Mouse (Mus musculus): ENCODE data around the gene Vcan. TPM values are rescaled to one million over a fixed set of nuclear protein-coding genes. Genes with fewer than 3 reads are reported as not detected.

Vcan gene
- polyA plus RNA-seq, 1 experiment: 304 TPM

GRCm38 (mm10) chr13:89735111-89735510 is 7.2 kb downstream of the Vcan start:
- no peak overlapping the region for H3K27ac ChIP-seq (ENCODE audit: insufficient read depth, low read length)
- no peaks in the 10 kb centered on the region for H3K4me1 ChIP-seq (ENCODE audit: control insufficient read depth, insufficient read depth, low read length)
- TF ChIP-seq POLR2A (IDR thresholded peaks at IDR 0.05; ENCODE audit: low read depth, low read length): no peak
- H3K4me3 ChIP-seq (ENCODE audit: insufficient read depth, low read length): no peak overlapping the region

- no peak overlapping the region for H3K27ac ChIP-seq (ENCODE audit: insufficient read depth, low read length)
- H3K4me1 ChIP-seq (ENCODE audit: control insufficient read depth, insufficient read depth, low read length): no peaks in the 10 kb centered on the region
- no peak for TF ChIP-seq POLR2A (IDR thresholded peaks at IDR 0.05; ENCODE audit: low read depth, low read length)
- no peak for TF ChIP-seq CTCF (IDR thresholded peaks at IDR 0.05; ENCODE audit: borderline replicate concordance, insufficient read depth, low read length)
- no peak overlapping the region for H3K4me3 ChIP-seq (ENCODE audit: insufficient read depth, low read length)
These were observed 15.8 kb downstream of the Vcan start for GRCm38 (mm10) chr13:89726492-89726891.

GRCm38 (mm10) chr13:89720497-89720896 is 21.8 kb downstream of the Vcan start:
- no peak overlapping the region for H3K27ac ChIP-seq (ENCODE audit: insufficient read depth, low read length)
- H3K4me3 ChIP-seq (ENCODE audit: insufficient read depth, low read length): no peak overlapping the region
- TF ChIP-seq CTCF (IDR thresholded peaks at IDR 0.05; ENCODE audit: borderline replicate concordance, insufficient read depth, low read length) (no peak), POLR2A (IDR thresholded peaks at IDR 0.05; ENCODE audit: low read depth, low read length) (no peak)
- no peaks in the 10 kb centered on the region for H3K4me1 ChIP-seq (ENCODE audit: control insufficient read depth, insufficient read depth, low read length)

DNA sequence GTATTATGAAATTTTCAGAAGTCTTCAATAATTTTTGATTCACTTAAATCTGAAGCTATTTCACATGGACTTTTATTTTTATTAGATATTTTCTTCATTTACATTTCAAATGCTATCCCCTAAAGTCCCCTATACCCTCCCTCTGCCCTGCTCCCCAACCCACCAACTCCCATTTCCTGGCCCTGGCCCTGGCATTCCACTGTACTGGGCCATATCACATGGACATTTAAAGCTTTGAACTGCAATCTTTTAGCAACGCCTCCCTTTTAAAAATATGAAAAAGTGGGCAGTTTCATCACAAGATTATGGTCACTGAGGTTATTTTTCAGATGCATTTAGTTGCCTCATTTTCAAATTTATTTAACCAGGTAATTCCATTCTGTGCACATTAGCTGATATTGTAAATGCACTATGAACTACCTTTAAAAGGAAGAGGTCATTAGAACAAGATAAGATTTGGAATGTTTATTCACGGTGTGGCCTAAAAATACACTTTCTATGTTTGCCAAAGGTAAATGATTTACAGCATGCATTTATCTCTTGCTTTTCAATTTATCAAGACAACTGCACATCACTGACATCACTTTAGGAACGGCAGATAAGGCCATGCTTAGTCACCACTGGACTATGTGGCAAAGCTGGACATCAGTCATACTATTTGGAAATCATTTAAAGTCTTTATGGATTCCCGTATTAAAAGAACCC is 32.7 kb downstream of the Vcan start:
- Histone ChIP-seq H3K27ac (ENCODE audit: insufficient read depth, low read length) (no peak overlapping the region), H3K4me1 (ENCODE audit: control insufficient read depth, insufficient read depth, low read length) (no peaks in the 10 kb centered on the region), H3K4me3 (ENCODE audit: insufficient read depth, low read length) (no peak overlapping the region)
- no peak for TF ChIP-seq POLR2A (IDR thresholded peaks at IDR 0.05; ENCODE audit: low read depth, low read length)
- no peak for TF ChIP-seq CTCF (IDR thresholded peaks at IDR 0.05; ENCODE audit: borderline replicate concordance, insufficient read depth, low read length)

GRCm38 (mm10) chr13:89708151-89708927 is 34.0 kb downstream of the Vcan start:
- no peak for TF ChIP-seq POLR2A (IDR thresholded peaks at IDR 0.05; ENCODE audit: low read depth, low read length)
- TF ChIP-seq CTCF (IDR thresholded peaks at IDR 0.05; ENCODE audit: borderline replicate concordance, insufficient read depth, low read length): no peak
- no peaks in the 10 kb centered on the region for H3K4me1 ChIP-seq (ENCODE audit: control insufficient read depth, insufficient read depth, low read length)

DNA sequence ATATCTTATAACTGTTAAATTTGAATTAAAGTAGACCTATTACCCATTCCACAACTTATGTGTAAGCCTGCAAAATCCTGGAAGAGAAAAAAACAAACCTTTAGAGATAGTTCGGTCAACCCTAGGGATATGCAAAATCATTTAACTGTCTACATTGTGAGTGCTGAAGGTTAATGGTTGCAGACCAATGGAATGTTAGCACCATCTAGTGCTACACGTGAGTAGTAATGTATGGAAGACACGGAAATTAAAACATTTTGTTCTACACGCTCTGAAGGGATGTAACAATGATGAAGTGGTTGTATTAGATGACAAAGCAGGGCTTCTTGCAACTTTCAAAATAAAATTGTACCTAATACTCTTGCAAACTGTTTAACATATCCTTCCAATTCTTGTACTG is 39.9 kb downstream of the Vcan start:
- no peak overlapping the region for H3K27ac ChIP-seq (ENCODE audit: insufficient read depth, low read length)
- no peak overlapping the region for H3K4me3 ChIP-seq (ENCODE audit: insufficient read depth, low read length)
- H3K4me1 ChIP-seq (ENCODE audit: control insufficient read depth, insufficient read depth, low read length): no peaks in the 10 kb centered on the region
- TF ChIP-seq POLR2A (IDR thresholded peaks at IDR 0.05; ENCODE audit: low read depth, low read length) (no peak), CTCF (IDR thresholded peaks at IDR 0.05; ENCODE audit: borderline replicate concordance, insufficient read depth, low read length) (no peak)

More at GRCm38 (mm10) chr13:89708151-89708927, 34.0 kb downstream of the Vcan start:
- no peak overlapping the region for H3K27ac ChIP-seq (ENCODE audit: insufficient read depth, low read length)
- H3K4me3 ChIP-seq (ENCODE audit: insufficient read depth, low read length): no peak overlapping the region

- H3K4me1 ChIP-seq (ENCODE audit: control insufficient read depth, insufficient read depth, low read length): no peaks in the 10 kb centered on the region
- H3K27ac ChIP-seq (ENCODE audit: insufficient read depth, low read length): no peak overlapping the region
- H3K4me3 ChIP-seq (ENCODE audit: insufficient read depth, low read length): no peak overlapping the region
- TF ChIP-seq CTCF (IDR thresholded peaks at IDR 0.05; ENCODE audit: borderline replicate concordance, insufficient read depth, low read length): no peak
- TF ChIP-seq POLR2A (IDR thresholded peaks at IDR 0.05; ENCODE audit: low read depth, low read length): no peak
These were observed 42.2 kb downstream of the Vcan start for GRCm38 (mm10) chr13:89699998-89700555.

DNA sequence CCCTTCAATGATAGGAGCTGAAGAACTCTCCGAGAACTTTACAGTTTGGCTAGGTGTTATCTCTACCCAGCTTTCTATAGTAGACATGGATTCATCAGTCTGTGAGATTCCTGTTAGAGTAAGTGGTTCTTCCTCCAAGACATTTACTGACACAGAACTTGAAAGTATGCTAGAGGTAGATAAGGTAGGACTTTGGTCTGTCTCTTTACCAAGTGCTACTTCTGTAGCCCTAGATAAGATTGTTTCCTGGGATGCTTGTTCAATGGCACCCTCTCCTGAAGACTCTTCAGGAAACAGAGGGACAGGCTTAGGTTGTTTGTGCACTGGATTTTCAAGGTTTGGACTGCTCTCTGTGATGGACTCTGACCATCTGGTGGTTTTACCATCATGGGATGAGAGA is 49.7 kb downstream of the Vcan start:
- TF ChIP-seq POLR2A (IDR thresholded peaks at IDR 0.05; ENCODE audit: low read depth, low read length) (no peak), CTCF (IDR thresholded peaks at IDR 0.05; ENCODE audit: borderline replicate concordance, insufficient read depth, low read length) (no peak)
- no peaks in the 10 kb centered on the region for H3K4me1 ChIP-seq (ENCODE audit: control insufficient read depth, insufficient read depth, low read length)
- H3K27ac ChIP-seq (ENCODE audit: insufficient read depth, low read length): no peak overlapping the region
- no peak overlapping the region for H3K4me3 ChIP-seq (ENCODE audit: insufficient read depth, low read length)

GRCm38 (mm10) chr13:89683490-89683889 is 58.8 kb downstream of the Vcan start:
- H3K4me3 ChIP-seq (ENCODE audit: insufficient read depth, low read length): no peak overlapping the region
- H3K27ac ChIP-seq (ENCODE audit: insufficient read depth, low read length): no peak overlapping the region
- TF ChIP-seq POLR2A (IDR thresholded peaks at IDR 0.05; ENCODE audit: low read depth, low read length) (no peak), CTCF (IDR thresholded peaks at IDR 0.05; ENCODE audit: borderline replicate concordance, insufficient read depth, low read length) (no peak)
- H3K4me1 ChIP-seq (ENCODE audit: control insufficient read depth, insufficient read depth, low read length): no peaks in the 10 kb centered on the region

DNA sequence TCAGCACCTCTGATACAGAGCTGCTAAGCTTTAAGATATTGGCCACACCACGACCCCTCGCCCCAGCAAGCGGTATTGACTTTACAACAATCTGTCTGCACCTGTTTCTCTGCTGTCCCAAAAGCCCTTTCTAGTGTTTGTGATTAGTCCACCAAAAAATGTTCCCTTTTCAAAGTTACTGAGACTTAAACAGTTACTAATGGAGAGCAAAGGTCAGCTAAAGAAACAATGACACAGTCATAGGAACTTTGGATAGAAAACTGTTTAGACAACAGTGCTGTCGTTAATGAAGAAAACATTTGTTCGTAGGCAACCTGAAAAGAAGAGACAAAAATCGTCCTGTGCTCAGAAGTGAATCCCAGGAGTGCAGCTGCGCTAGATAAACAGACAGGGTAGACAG is 60.1 kb downstream of the Vcan start:
- Histone ChIP-seq H3K27ac (ENCODE audit: insufficient read depth, low read length) (no peak overlapping the region), H3K4me3 (ENCODE audit: insufficient read depth, low read length) (no peak overlapping the region), H3K4me1 (ENCODE audit: control insufficient read depth, insufficient read depth, low read length) (no peaks in the 10 kb centered on the region)
- TF ChIP-seq POLR2A (IDR thresholded peaks at IDR 0.05; ENCODE audit: low read depth, low read length) (no peak), CTCF (IDR thresholded peaks at IDR 0.05; ENCODE audit: borderline replicate concordance, insufficient read depth, low read length) (no peak)

All from embryonic fibroblast, embryonic 13.5 days (primary cell).